Mouse (Mus musculus): Measurements from ENCODE around the gene Fcgr2b.

- TF ChIP-seq CTCF (IDR thresholded peaks at IDR 0.05; ENCODE audit: control insufficient read depth, insufficient read depth, insufficient replicate concordance, low read depth, low read length) (no peak), POLR2A (IDR thresholded peaks at IDR 0.05; ENCODE audit: control insufficient read depth, low read depth, low read length) (no peak)
Measured at GRCm38 (mm10) chr1:170974171-170974570, 2.2 kb downstream of the Fcgr2b start.

Measured in testis, adult 2 months (tissue).